Mouse (Mus musculus) bone marrow macrophage, adult 2 months (primary cell): ENCODE data around the gene Slc40a1. TPM values are rescaled to one million over a fixed set of nuclear protein-coding genes. Genes with fewer than 3 reads are reported as not detected.

Experiments
- H3K27ac ChIP-seq: 2 replicates; pipeline ENCODE4 v1.5.1; 2012; ENCODE audit warnings: low read depth, low read length; ENCODE audit not compliant: insufficient read depth
- H3K4me1 ChIP-seq: 2 replicates; pipeline ENCODE4 v1.6.1; 2012; ENCODE audit warnings: low read length; ENCODE audit not compliant: control insufficient read depth, insufficient read depth
- H3K4me3 ChIP-seq: 2 replicates; pipeline ENCODE4 v1.5.1; 2012; ENCODE audit warnings: mild to moderate bottlenecking, low read length, moderate library complexity; ENCODE audit not compliant: insufficient read depth
- CTCF ChIP-seq: IDR thresholded peaks from 2 replicates; pipeline ENCODE4 v1.5.1; 2012; ENCODE audit warnings: low read depth, mild to moderate bottlenecking, low read length, moderate library complexity
- POLR2A ChIP-seq: IDR thresholded peaks from 2 replicates; pipeline ENCODE4 v1.6.1; 2012; ENCODE audit warnings: mild to moderate bottlenecking, low read depth, low read length, borderline replicate concordance
- polyA plus RNA-seq: library from polyadenylated mRNA; stranded (reverse); fragments of >200 nt; gene quantifications from 2 replicates; pipeline ENCODE4 v1.2.4, GENCODE M21; 2012; ENCODE audit not compliant: missing spikeins, insufficient read depth, insufficient read length

The Slc40a1 gene
- polyA plus RNA-seq: 35.5 and 36.3 TPM in 2 replicates

DNA sequence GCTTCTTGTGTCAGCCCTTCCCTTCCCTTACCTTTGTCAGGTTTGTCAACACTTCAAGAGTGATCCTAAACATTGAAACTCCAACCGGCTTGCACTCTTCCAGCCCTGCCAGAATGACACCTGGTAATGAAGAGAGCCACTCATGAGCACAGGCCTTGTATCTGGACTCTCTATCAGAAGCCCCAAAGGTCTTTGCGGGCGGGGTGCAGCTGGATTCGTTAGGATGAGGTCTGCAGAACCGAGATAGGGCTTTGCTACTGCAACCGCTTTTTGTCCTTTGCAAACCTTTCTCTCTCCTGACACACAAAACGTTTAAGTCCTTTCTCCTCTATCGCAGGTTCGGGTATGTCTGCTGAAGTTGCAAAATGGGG is at the start of gene Slc40a1:
Slc40a1 (minus strand) TSS at position 131 of the 371 bp plus-strand sequence.
- Histone ChIP-seq H3K4me1 (peaks cover 6% of the 10 kb centered on the region), H3K27ac (no peak within 1 kb of the TSS), H3K4me3 (peak within 1 kb of the TSS; percentile 92)
- TF ChIP-seq CTCF (no peak), POLR2A (no peak)

DNA sequence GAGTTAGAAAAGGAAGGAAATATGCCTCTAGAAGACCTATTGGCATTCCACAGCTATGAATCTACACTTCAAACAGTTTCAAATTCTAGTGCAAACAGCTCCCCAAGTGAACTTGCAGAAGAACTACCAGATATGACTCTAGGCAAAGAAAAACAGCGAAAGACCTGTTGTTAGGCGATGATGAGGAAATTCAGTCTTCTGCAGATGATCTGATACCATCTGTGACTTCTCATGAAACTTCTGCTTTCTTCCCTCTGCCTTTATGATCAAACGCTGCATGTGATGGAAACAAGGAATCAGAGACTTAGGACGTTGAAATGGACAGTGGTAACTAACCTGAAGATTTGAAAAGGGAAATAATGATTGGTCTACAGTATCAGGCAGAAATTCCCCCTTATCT is 45.0 kb upstream of the Slc40a1 start:
- Histone ChIP-seq H3K4me3 (no peak overlapping the region), H3K27ac (no peak overlapping the region), H3K4me1 (no peaks in the 10 kb centered on the region)
- TF ChIP-seq CTCF (no peak), POLR2A (no peak)

DNA sequence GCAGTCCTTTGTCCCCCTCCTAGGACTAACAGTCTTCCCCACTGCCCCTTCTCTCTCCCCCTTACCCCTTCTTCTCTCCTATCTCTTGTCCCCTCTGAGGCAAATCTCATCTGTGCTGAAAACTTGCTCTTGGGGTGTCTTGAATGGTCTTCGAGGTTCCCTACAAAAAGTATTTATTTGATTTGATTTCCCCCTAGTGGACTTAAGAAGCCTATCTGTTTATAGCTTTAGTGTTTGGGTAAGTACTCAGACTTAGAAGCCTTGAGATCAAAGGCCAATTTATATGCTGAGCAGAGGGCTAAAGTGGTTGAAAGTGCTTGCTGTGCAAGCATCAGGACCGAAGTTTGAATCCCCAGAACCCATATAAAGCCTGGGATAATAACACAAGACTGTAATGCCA is 22.7 kb upstream of the Slc40a1 start:
- Histone ChIP-seq H3K4me1 (no peaks in the 10 kb centered on the region), H3K27ac (no peak overlapping the region), H3K4me3 (no peak overlapping the region)
- TF ChIP-seq POLR2A (no peak), CTCF (no peak)

DNA sequence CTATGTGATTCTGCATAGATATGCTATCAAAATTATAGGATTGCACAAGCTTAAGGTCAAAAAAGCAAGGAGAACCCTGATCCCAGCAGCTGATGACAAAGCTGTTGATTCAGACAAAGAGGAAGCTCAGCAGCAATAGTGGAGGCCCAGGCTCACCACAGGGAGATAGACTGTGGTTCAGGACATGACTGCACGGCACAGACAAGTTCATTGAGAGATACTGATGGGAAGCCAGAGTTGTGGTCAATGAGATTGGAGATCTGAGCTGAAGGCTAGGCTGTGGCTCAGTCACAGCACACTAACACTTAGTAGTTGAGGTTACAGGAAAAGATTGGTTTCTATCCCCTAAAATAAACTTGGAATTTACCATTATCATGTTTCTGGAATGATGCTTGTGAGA is 21.5 kb upstream of the Slc40a1 start:
- TF ChIP-seq CTCF (no peak), POLR2A (no peak)
- H3K27ac ChIP-seq: no peak overlapping the region
- H3K4me3 ChIP-seq: no peak overlapping the region
- H3K4me1 ChIP-seq: no peaks in the 10 kb centered on the region

DNA sequence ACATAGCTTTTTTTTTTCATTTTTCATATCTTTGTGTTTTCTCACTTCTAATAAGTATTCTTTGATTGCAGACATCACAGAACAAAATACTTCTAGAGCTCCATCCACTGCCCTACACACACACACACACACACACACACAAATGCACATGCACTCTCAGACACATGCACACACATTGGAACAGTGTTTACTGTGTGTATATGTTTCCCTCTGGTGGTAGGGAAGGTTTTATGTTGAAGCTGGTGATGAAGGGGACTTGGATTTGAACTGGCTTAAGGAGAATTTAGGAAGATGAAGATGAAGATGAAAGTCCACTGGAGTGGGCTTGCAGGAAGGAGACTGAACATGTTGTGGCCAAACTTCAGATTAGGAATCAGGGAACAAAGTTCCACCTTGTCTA is 4.8 kb upstream of the Slc40a1 start:
- TF ChIP-seq CTCF: no peak
- TF ChIP-seq POLR2A: no peak
- Histone ChIP-seq H3K4me1 (peaks cover 3% of the 10 kb centered on the region), H3K4me3 (no peak overlapping the region), H3K27ac (no peak overlapping the region)

DNA sequence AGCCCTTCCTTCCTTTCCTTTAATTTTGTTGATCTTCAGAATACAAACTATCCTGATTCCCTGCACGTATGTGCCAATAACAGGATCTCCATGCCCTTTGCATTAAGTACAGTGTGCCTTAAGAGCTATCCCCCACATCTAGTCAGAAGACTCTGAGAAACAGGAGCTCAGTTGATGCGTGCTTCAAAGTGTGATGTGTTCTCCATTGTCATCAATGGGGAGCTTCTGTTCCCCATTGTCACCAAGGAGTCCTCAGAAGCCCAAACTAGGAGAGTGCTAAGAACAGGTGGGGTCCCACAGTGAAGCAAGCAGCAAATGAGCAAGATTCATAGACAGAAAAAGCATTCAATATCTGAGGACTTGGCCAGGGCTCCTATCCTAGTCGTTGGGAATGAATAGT is 588 bp upstream of the Slc40a1 start:
- TF ChIP-seq POLR2A (no peak), CTCF (no peak)
- no peak overlapping the region for H3K27ac ChIP-seq

DNA sequence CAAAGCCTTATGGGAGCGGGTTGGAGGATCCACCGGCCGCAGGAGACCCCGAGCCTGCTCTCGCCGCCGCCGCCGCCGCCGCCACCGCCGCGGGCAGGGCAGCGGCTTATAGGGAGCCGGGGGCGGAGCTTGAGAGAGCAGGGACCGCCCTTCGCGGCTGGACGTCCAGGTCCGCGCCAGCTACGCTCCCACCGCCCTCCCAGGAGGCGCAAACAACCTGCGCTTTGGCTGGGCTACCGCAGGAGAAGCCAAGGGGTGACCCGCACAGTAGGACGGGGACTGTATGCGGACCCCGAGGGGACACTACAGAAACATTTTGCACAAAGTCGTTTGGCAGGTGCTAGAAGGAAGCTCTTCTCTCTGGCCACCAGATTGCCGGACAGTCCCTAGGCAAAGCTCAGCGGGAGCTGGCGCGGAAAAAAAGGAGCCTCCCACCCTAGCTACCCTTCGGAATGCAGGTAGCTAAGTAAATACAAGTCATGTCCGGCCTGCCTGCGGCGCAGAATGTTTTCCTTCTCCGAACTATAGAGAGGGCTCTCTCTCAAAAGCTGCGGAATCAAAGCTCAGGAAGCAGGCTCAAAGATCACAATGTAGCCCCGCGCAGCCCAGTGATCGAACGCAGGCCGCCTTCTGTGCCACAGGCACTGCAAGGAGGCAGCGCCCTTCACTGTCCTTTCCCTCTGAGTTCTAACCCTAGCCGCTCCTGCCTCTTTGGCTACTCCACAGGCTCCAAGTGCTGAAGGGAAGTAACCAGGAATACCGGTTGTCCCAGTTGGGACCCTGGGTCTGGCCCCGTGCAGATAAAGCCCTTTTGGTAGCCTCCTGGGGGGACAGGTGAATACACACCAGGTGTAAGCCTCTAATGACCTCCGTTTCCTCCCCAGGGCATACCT is 577 bp downstream of the Slc40a1 start:
- Histone ChIP-seq H3K4me1 (peaks cover 6% of the 10 kb centered on the region), H3K4me3 (peak overlapping the region; percentile 92), H3K27ac (peak overlapping the region; percentile 14; the same call in 1 of the 2 replicates)
- TF ChIP-seq POLR2A: no peak
- TF ChIP-seq CTCF: no peak

More for the DNA sequence above, 588 bp upstream of the Slc40a1 start:
- Histone ChIP-seq H3K4me3 (no peak overlapping the region), H3K4me1 (peaks cover 6% of the 10 kb centered on the region)

DNA sequence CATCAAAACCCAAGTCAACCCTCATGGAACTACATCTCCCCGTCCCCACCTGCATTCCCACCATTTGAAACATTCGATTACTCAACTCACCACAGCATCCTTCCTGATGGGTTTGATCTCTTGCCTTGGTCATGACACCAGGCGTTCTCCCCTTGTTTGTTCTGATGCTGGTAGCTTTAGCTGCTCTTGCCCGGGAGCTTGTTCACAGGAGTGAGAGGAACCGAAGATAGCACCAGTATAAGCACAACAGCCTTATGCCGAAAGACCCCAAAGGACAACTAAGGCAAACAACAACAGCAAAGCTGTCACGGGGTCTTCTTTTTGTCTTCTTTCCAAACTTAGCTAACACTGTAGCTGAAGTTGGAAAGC is 1.2 kb downstream of the Slc40a1 start:
- TF ChIP-seq POLR2A (no peak), CTCF (no peak)
- Histone ChIP-seq H3K27ac (peak overlapping the region; percentile 14; the same call in 1 of the 2 replicates), H3K4me1 (peaks cover 6% of the 10 kb centered on the region), H3K4me3 (peak overlapping the region; percentile 92)

DNA sequence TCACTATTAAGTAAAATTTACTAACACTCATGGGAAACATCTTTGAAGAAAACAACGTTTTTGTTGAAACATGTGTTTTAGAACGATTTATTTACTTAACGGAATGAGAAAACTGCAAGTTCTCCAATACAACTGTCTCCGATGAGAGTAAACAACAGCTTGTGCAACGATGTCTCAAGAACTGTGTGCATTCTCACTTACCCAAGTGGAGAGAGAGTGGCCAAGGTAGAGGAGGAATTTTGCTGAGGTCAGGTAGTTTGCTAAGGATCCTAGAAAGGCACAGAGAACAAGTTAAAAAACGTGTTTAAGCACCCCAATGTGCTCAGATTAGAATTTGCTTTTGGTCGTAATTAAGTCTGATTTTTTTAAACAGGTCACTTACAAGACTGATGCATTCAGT is 1.8 kb downstream of the Slc40a1 start:
- Histone ChIP-seq H3K4me1 (peaks cover 10% of the 10 kb centered on the region), H3K27ac (no peak overlapping the region), H3K4me3 (peak overlapping the region; percentile 92)
- TF ChIP-seq POLR2A: no peak
- TF ChIP-seq CTCF: no peak

DNA sequence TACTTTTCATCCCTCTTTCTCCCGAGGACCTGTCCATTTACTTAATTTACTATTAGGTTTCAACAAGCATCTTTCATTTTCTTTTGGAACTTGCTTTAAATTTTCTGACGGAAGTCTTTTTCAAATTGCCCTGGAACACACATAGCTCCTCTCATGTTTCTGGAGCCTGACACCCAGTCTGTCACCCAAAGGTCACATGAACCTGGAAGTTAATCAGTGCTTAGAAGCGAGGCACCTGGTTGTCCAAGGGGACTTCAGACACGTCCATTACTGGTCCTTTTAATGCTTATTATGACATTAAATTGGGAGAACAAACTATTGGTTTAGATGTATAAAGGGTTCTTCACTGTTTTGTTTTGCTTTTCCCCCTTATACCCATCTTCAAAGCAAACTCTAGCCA is 3.0 kb downstream of the Slc40a1 start:
- Histone ChIP-seq H3K4me3 (peak overlapping the region; percentile 47), H3K27ac (no peak overlapping the region), H3K4me1 (peaks cover 13% of the 10 kb centered on the region)
- no peak for TF ChIP-seq POLR2A
- no peak for TF ChIP-seq CTCF
